Mouse (Mus musculus) liver, embryonic 14.5 days (tissue): ENCODE measurements at regions not wholly inside any gene's neighbourhood (a gene's known extent, or its start where the extent isn't known, plus 50 kb on each side); places are given as distances from the start of the nearest gene placed in this dataset.

Experiments used
- CTCF ChIP-seq: IDR thresholded peaks from 2 replicates; pipeline ENCODE4 v1.5.1; 2016; ENCODE audit warnings: antibody characterized with exemption, low read depth, control low read depth
- EP300 ChIP-seq: IDR thresholded peaks from 2 replicates; pipeline ENCODE4 v1.6.1; 2016; ENCODE audit warnings: antibody characterized with exemption, low read depth

- TF ChIP-seq CTCF (no peak), EP300 (no peak)
These were observed 355.1 kb upstream of the 4930412O13Rik start for GRCm38 (mm10) chr2:9525910-9526309.
